Mouse (Mus musculus) embryo, embryonic 10 days (tissue): ENCODE measurements around the gene Dppa2.
A peak's percentile ranks its signal among the peaks of the same experiment; 100 is the strongest.
"Not testable (repeated sequence)": the region's sequence is repeated elsewhere in the genome, so short reads cannot be mapped to it uniquely, and the experiment has no call there.

Experiments used
- DNase-seq: peaks from one replicate; pipeline ENCODE4 v3.0.0-alpha.2; 2015; ENCODE audit warnings: low spot score

Gene Dppa2

GRCm38 (mm10) chr16:48303509-48303908 is at the start of gene Dppa2:
Gene Dppa2 (plus strand): TSS chr16:48303908.
- DNase-seq = no peak

DNA sequence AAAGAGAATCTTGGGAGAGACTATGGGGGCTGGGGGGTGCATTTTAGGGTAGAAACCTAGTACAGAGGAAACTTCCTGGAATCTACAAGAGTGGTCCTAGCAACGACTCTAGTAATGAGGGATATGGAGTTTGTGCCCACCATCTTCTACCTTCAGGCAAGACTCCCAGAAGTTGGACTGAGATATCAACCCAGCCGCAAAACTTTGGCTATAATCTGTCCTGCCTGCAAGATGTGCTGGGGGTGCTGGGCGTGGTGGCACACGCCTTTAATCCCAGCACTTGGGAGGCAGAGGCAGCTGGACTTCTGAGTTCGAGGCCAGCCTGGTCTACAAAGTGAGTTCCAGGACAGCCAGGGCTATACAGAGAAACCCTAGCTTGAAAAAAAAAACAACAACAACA is 49.1 kb upstream of the Dppa2 start:
- DNase-seq = no peak

DNA sequence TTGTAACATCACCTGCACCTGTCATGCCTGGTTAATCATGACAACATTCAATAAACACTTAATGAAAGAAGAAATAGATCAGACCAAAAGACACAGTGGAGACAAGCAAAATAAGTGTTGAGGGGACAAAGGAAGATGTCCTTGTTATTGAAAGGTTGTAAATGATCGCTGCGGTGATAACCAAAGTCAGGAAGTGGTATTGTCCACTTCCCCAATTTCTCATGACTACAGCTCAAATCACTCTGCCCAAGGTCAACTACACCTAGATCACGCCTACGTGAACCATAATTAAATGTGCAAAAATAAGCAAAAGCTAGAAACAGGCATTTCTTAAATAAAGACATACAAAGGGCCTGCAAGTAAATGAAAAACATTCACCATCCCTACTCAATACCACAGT is 44.2 kb upstream of the Dppa2 start:
- no peak for DNase-seq

DNA sequence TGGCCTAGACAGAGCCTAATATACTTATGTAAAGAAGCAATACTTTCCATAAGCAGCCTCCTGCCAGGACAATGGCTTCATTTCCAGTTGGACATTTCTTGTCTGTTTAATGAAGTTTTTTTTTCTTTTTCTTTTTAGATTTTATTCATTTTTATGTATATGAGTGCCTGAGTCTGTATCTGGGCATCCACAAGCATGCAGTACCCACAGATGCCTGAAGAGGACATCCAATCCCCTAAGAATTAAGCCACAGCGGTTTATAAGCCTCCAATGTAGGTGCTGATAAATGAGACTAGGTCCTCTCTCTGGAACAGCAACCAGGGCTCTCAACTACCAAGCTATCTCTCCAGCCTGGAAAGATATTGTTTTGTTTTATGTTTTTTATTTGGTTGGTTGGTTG is 40.8 kb upstream of the Dppa2 start:
- no peak for DNase-seq

DNA sequence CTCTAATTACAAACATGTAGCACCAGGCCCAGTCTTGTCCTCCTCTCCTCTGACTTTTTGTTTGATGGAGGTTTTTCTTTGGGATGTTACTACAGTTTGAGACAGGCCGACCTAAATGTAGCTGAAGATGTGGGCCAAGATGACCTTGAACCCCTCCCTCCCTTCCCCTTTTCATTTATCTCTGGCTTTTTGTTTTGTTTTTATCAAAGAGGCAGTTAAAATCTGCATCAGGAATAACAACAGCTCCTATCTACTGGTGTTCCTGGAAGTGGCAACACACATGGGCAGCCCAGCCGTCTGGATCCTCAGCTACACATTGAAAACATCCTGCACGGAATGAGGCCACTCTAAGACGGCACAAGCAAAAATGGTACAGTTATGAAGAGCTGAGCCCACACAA is 37.9 kb upstream of the Dppa2 start:
- no peak for DNase-seq

DNA sequence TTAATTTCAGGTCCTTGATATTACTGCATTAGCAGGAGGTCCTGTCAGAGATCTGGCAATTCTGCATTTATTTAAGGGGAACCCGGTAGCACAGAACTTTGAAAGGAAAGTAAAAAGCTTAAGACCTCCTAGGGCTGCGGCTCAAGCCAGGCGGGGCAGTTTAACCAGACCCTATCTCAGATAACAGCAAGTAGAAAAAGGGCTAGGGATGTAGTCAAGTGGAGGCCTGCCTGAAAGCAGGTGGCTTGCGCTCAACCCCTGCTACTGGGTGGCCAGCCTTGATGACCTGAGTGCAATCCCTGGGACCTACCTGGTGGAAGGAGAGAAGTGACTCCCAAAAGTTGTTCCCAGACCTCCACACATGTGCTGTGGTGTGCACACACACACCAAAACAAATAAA is 26.8 kb upstream of the Dppa2 start:
- no peak for DNase-seq

- DNase-seq = no peak
Measured at GRCm38 (mm10) chr16:48280883-48281282, 22.8 kb upstream of the Dppa2 start.

GRCm38 (mm10) chr16:48282801-48283200 is 20.9 kb upstream of the Dppa2 start:
- DNase-seq = no peak

DNA sequence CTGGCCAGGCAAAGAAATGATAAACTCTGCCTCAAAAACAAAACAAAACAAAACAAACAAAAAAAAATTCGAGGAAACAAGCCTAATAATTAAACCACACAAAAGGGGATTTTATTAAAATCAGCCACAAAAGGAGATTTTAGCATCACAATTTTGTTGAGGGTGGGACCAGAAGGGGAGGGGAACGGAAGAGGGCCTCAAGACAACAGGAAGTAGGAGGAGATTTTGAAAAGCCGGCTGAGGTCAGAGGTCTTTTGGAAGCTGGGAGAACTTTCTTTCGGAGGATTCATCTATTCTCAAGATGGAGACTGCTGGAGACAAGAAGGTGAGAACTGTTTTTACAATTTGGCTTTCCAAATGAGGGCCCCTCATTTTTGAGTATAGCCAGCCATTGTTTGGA is 20.2 kb upstream of the Dppa2 start, which contains the start of gene Dppa4:
Gene Dppa4 (plus strand): TSS at position 217 of the 400 bp plus-strand sequence.
- no peak for DNase-seq

DNA sequence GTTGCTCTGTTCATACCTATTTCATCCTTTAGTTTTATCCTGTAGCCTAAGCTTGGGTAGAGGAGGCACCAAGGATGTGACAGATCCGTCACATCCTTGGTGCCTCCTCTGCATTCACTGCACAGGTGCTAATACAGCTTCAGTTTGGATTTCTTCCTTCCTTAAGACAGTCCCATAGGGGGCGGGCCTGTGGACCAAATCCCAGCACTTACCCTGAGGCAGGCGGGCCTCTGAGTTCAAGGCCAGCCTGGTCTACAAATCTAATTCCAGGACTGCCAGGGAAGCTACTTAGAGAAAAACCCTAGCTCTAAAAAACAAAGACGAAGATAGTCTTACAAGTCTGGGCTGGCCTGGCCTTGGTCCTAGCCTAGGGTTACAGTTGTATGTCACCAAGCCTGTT is 18.2 kb upstream of the Dppa2 start:
- DNase-seq = no peak

DNA sequence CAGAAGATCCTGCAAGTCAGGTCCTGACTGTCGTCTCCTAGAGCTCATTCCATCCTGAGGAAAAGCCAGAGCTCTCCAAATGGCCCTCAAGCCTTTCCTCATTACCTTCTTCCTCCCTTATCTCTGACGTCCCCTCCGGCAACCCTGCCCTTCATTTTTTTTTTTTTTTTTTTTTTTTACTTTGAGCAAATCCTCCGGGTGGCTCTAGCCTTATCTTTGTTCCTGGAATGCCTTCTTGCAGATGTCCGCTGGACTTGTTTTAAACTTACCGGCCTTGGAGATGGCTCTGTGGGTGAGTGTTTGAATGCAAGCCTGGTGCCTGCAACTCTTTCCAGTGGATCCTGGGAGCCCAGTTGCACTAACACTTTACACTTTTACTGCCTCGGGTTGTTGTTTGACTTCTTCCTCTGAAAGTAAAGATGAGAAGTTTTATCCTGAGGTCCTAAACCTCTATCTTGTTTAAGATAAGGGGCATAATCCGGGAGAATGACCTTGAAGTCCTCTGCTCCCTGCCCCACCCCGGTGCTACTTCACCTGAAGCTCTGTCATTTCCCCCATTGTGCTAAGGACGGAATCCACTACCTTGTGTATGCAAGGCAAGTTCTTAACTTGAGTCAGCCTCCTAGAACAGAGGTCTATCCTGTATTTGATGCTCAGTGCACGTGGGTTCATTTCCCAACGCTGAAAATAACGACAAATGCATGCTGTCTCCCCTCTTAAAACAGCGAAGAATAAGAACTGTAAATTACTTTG is 6.1 kb upstream of the Dppa2 start:
- DNase-seq = no peak

GRCm38 (mm10) chr16:48299884-48300283 is 3.8 kb upstream of the Dppa2 start:
- DNase-seq = no peak

DNA sequence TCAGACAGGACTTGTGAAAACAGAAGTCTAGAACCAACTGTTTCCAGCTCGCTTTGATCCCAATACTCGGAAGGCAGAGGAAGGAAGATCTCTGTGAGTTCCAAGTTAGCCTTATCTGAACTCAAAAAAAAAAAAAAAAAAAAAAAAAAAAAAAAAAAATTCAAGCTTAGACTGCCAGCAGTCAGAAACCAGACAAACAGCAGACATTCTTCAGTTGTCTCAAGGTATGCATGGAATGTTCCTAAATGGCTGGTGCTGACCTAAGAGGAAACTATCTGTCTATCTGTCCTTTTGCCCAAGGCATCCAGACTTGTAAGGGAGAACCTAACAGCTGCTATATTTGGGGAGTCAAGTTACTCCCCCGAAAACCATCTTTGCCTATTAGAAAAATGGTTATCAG is 275 bp downstream of the Dppa2 start:
- peak; percentile 15 for DNase-seq

- not testable (repeated sequence) for DNase-seq
Measured at GRCm38 (mm10) chr16:48308916-48309315, 5.2 kb downstream of the Dppa2 start.

- DNase-seq = no peak
Measured at GRCm38 (mm10) chr16:48309912-48310630, 6.4 kb downstream of the Dppa2 start.

- no peak for DNase-seq
Measured at GRCm38 (mm10) chr16:48315294-48315693, 11.6 kb downstream of the Dppa2 start.

- DNase-seq = no peak
Measured at GRCm38 (mm10) chr16:48320781-48321180, 17.1 kb downstream of the Dppa2 start.

DNA sequence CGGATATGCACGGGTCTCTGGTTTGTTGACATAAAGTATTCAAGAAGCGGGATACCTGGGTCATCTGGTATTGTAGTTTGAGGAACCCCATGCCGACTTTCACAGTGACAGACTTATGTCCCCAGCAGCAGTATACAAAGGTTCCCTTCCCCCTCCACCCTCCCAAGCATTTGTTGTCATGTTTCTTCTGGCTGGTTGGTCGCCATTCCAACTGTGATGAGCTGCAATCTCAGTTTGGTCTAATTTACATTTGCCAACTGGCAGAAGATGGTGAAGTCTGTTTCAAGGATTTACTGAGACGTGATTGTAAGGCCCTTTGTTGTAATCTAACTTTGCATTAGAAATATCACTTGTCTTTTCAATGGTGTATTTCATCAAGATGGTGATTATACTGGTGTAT is 19.4 kb downstream of the Dppa2 start:
- no peak for DNase-seq

GRCm38 (mm10) chr16:48323602-48324345 is 20.1 kb downstream of the Dppa2 start:
- no peak for DNase-seq

DNA sequence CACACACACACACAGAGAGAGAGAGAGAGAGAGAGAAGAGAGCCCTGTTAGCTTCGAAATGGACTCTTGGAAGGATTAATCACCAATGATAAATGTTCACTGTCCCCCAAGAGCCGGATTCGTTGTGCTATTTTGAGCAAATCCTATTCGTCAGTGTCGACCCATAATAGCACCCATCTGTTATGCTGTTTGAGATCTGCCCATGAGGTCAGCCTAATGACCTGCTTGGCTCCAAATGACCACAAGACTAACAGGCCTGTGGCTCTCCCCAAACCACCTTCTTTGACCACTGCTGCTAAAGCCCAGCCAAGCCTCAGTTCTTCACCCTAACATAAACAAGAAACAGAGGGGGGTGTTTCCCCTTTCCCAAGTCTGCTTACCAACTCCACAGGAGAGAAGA is 23.2 kb downstream of the Dppa2 start:
- peak; percentile 63 for DNase-seq

- DNase-seq = no peak
Measured at GRCm38 (mm10) chr16:48328420-48328819, 24.7 kb downstream of the Dppa2 start.

GRCm38 (mm10) chr16:48331822-48332221 is 28.1 kb downstream of the Dppa2 start:
- no peak for DNase-seq

DNA sequence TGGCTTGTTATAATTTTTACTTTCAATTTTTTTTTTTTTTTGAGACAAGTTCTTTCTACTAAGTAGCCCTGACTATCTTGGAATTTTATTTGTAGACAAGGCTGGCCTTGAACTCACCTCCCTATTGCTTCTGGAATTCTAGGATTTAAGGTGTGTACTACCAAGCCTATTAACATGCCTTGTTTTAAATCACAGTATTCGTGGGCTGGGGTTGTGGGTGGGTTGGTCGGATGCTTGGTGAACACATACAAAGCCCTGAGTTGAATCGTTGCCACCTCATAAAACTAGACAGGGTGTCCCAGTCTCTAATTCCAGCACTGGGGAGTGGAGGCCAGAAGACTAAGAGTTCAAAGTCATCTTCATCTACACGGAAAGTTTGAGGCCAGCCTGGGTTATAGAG is 31.6 kb downstream of the Dppa2 start:
- DNase-seq = no peak
